Mouse (Mus musculus) brain, embryonic 18.5 days (tissue): ENCODE data around the gene Cyb5rl.

Source experiments
- DNase-seq: peaks from one replicate; pipeline ENCODE4 v3.0.0-alpha.2; 2012; ENCODE audit warnings: low read depth, low spot score

Cyb5rl gene

GRCm38 (mm10) chr4:107061560-107061959 is 5.2 kb upstream of the Cyb5rl start:
- DNase-seq = no peak

GRCm38 (mm10) chr4:107063214-107063613 is 3.6 kb upstream of the Cyb5rl start:
- no peak for DNase-seq

DNA sequence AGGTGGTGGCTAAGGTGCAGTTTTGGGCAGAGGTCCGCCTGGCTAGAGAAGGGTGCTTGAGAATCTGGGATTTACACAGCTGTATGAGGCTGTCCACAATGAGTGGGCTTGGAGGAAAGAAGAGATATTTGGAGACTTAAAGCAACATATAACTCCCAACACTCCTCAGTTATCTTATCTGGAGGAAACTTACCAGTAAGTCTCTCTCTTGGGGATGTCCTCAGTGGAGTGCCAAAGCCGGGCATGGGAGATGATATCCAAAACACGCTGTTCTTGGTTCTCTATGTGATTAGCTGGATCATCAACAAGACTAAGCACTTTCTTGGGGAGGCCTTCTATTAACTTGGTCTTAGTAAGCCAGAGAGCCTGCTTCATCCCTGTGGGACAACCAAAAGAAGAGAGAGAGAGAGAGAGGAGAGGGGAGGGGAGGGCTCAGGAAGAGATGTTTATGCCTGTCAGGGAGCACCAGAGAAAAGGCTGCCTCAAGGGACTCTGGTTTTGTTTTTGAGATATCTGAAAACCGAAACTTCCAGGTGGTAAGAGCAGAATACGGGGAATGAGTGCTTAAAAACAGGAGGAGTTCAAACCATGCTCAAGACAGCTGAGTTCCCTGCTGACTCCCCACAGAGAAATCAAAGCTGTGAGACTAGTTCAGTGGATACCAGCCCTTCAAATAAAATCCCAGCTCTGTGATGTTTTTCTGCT is 2.2 kb upstream of the Cyb5rl start:
- no peak for DNase-seq

- DNase-seq = no peak
These were observed 508 bp downstream of the Cyb5rl start for GRCm38 (mm10) chr4:107067151-107067840.

DNA sequence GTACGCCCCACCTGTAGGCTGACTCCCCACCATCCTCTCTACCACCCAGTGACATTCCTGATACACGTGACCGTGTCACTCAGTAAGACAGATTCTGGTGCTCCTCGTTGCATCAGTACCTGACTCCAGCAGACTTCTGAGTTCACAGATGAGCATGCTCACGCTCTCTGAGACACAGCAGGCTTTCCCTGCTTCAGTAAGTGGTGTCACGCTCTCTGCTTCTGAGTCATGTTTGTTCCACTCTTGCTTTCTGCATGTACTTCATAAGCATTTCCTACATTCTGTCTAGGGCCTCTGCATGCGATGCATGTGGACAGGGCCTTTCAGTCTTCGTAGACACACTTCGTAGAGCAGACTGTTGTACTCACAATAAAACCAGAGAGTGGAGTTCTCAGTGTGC is 5.6 kb downstream of the Cyb5rl start:
- DNase-seq = no peak

DNA sequence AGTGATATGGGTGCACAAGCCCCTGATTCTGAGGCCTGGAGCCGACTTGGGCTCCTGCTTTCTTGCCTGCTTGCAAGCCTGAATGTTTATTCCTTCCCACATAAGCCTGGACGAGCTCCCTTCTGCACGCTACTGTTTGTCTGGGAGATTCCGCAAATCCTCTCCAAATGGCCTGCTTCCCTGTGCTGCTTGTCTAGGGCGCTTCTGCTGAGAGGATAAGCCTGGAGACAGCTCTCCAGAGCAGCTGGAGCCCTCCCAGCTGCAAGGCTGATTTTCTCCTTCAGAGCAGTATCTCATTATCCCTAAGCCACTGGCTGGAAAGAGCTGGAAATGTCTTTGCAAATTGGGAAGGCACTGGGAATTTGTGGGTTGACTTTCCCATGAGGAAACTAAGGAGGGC is 8.7 kb downstream of the Cyb5rl start:
- no peak for DNase-seq

- DNase-seq = no peak
These were observed 12.1 kb downstream of the Cyb5rl start for GRCm38 (mm10) chr4:107078894-107079293.

DNA sequence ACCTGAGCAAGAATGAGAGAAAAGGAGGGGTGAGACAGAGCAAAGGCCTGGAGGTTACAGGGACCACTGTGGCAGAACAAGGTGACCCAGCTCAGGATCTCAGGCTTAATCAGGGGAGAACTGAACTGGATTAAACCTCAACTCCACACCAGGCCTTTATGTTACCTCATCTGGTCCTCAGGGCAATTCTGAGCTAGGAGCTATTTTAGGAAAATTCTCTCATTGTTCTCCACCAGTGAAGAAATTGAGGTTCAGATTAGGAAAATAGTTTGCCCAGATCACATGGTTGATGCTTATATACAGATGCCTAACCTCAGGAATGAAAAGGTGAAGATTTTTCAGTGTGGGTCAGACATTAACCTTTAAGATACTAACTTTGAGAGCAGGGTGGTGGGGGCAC is 12.9 kb downstream of the Cyb5rl start:
- DNase-seq = no peak

DNA sequence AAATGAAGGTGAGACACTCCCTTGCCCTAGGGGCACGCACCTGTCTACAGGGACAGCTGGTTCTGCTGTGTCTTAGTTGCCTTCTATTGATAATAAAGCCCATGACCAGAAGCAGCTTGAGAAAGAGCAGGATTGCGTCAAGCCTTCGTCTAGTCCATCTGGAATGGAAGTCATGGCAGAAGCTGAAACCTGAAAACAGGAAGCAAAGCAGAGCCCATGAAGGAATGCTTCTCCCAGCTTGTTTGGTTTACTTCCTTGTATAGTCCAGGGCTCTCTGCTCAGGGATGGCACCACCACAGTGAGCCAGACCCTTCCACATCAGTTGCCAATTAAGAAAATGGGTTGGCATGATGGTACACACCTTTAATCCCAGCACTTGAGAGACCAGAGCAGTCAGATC is 15.4 kb downstream of the Cyb5rl start:
- no peak for DNase-seq

- no peak for DNase-seq
These were observed 16.3 kb downstream of the Cyb5rl start for GRCm38 (mm10) chr4:107083126-107083525.

GRCm38 (mm10) chr4:107084343-107084742 is 17.6 kb downstream of the Cyb5rl start:
- DNase-seq = no peak

DNA sequence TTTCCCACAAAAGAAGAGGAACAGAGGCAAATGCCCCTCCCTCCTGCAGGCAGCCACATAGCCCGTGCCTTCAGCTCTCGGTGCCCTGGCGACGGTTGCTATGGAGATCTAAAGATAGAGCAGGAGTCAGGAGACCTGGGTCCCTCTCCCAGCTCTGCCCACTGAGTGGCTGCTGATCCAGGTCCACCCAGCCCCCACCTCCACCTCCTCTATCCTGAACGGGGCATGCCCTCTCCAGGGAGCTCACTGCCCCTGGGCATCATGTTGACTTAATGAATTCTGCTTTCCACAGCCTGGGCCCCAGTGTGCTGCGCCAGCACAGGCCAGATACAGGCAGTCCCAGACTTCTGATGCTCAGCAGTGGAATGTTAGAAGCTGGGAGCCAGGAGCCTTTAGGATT is 18.1 kb downstream of the Cyb5rl start:
- peak; percentile 69 for DNase-seq

DNA sequence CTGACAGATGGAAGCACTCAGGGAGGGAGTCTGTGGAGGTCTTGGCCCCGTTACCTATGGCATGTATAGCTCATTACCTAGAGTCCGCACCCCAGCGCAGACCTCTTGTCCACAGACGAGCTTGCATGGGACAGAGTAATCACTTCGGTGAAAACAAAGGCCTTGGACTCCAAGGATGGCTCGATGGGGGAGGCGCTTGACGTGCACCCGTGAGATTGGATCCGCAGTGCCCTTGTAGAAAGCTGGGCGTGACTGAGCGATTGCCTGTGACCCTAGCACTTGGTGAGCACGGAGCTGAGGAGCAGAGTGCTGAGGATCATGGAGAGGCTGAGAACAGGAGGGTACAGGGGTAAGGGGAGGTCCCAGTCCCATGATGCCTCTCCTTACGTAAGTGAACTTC is 24.9 kb downstream of the Cyb5rl start:
- no peak for DNase-seq

GRCm38 (mm10) chr4:107094484-107095187 is 27.8 kb downstream of the Cyb5rl start:
- DNase-seq = no peak

GRCm38 (mm10) chr4:107096043-107096442 is 29.3 kb downstream of the Cyb5rl start:
- no peak for DNase-seq

DNA sequence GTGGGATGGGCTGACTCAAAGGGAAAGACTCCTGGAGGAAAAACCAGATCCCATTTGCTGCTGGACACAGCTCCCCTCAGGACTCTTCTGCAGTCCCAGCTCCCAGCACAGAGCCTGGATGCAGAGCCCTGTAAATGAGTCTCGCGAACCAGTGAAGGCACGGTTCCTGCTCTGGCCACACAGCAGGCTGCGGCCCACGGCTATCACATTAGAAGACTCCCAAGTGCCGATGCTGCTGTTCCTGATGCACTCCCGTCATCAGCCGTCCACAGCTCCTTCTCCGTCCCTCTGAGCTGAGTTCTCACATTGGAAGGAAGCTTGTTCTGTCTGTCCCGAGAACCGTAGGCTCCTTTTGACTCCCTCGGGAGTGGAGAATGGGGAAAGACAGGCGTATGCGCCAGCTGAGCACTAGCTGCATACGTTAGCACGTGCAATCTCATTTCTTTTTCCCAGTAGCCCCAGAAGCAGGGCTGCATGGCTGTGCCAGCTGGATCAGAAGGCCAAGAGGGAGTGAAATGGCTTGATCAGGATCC is 30.1 kb downstream of the Cyb5rl start, which contains the start of gene Cdcp2:
TSS of gene Cdcp2 (plus strand) at position 51 of the 533 bp plus-strand sequence.
- no peak for DNase-seq

DNA sequence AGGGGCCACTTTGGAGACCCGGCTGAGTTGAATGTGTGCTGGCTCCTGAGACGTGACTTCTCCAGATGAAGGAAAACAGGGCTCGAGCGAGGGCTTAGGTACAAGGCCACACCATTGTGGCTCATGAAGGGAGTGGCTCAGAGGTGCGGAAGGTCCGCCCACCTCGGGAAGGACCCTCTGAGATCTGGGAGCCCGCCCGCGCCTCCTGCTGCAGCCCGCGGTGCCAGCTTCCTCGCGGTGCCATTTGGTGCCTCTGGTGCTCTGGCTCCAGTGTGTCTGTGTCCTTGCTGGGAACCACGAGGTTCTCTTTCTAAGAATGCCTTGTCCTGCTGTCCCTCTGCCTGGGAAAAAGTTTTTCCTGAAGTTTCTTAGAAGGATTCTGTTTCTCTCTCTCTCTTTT is 31.1 kb downstream of the Cyb5rl start:
- no peak for DNase-seq

- DNase-seq = no peak
These were observed 31.6 kb downstream of the Cyb5rl start for GRCm38 (mm10) chr4:107098375-107098774.

GRCm38 (mm10) chr4:107098791-107099525 is 32.2 kb downstream of the Cyb5rl start:
- no peak for DNase-seq

DNA sequence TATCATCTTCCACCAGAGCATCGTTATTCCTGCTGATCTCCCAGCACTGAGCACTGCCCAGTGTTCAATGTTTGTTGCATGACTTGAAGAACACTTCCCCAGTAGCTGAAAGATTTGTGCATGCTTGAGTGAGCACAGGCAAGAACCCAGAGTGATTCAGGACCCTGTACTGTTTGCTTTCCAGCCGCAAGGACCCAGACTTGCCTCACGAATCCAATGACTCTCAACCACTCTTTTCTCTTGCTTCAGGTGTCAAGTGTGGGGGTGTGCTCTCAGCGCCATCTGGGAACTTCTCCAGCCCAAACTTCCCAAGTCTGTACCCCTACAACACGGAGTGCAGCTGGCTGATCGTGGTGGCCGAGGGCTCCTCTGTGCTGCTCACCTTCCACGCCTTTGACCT is 35.4 kb downstream of the Cyb5rl start:
- no peak for DNase-seq

DNA sequence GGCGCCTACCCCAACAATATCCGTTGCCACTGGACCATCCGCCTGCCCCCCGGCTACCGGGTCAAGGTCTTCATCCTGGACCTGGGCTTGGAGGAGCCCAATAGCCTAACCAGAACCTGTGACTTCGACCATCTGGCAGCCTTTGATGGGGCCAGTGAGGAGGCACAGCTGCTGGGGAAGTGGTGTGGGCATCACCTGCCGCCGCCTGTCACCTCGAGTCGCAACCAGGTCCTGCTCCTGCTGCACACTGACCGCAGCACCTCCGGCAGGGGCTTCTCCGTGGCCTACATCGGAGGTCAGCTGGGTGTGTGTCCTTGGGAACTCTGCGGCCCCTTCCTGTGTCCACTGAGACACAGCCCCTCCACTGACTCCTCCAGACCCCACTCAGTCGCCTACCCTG is 40.0 kb downstream of the Cyb5rl start:
- no peak for DNase-seq

GRCm38 (mm10) chr4:107108291-107108731 is 41.5 kb downstream of the Cyb5rl start:
- no peak for DNase-seq
